Mouse (Mus musculus) left cerebral cortex, postnatal 36 days (tissue): ENCODE measurements around the gene Ttc23. TPM values are rescaled to one million over a fixed set of nuclear protein-coding genes. Genes with fewer than 3 reads are reported as not detected.

Source experiments
- DNase-seq, 2 experiments: peaks; one replicate each; pipeline ENCODE4 v3.0.0; 2021 to 2022; ENCODE audit warnings: low spot score in 2 of 2, mixed read lengths in 1 of 2
- intact Hi-C: fragments of 180-260 bp; cut with DNase I; formaldehyde crosslinking; loops from one replicate; pipeline ENCODE4 v1.15.1; 2025
- total RNA-seq, 2 experiments: library from RNA; stranded (reverse); gene quantifications; 2 replicates each; pipeline ENCODE4 v1.2.3; 2021

Gene Ttc23
- total RNA-seq, 2 experiments from 2014 or later = 5.8 to 7.0 TPM

- DNase-seq = no peak
- intact Hi-C loops = no loop called here
These were observed 42.6 kb downstream of the Ttc23 start for GRCm38 (mm10) chr7:67689793-67690192.

- intact Hi-C loops = no loop called here
- DNase-seq = no peak
These were observed 43.8 kb downstream of the Ttc23 start for GRCm38 (mm10) chr7:67691036-67691435.

GRCm38 (mm10) chr7:67692141-67692540 is 44.9 kb downstream of the Ttc23 start:
- DNase-seq = no peak
- intact Hi-C loops = no loop called here

GRCm38 (mm10) chr7:67692791-67693538 is 45.8 kb downstream of the Ttc23 start:
- intact Hi-C loops = no loop called here
- DNase-seq = no peak

GRCm38 (mm10) chr7:67695906-67696305 is 48.7 kb downstream of the Ttc23 start:
- DNase-seq = no peak

GRCm38 (mm10) chr7:67697892-67698630 is 50.9 kb downstream of the Ttc23 start:
- intact Hi-C loops = no loop called here
- no peak for DNase-seq

More at GRCm38 (mm10) chr7:67695906-67696305, 48.7 kb downstream of the Ttc23 start:
- intact Hi-C loops = no loop called here

- intact Hi-C loops = no loop called here
- DNase-seq = no peak
These were observed 52.1 kb downstream of the Ttc23 start for GRCm38 (mm10) chr7:67699301-67699700.

- intact Hi-C loops = no loop called here
- no peak for DNase-seq
These were observed 53.6 kb downstream of the Ttc23 start for GRCm38 (mm10) chr7:67700846-67701245.

GRCm38 (mm10) chr7:67701252-67701914 is 54.2 kb downstream of the Ttc23 start:
- no peak for DNase-seq
- intact Hi-C loops = no loop called here

- no peak for DNase-seq
- intact Hi-C loops = no loop called here
These were observed 61.0 kb downstream of the Ttc23 start for GRCm38 (mm10) chr7:67708160-67708559.

- intact Hi-C loops = loop anchor here (5.0 kb wide), 1 partner anchor 47 kb away; the partner anchor contains the start of gene Synm
- DNase-seq = no peak
These were observed 63.0 kb downstream of the Ttc23 start for GRCm38 (mm10) chr7:67710216-67710615.

- DNase-seq = peak; percentile 18 to 37
- intact Hi-C loops = loop anchor here (5.0 kb wide), 1 partner anchor 43 kb away; the partner anchor contains the start of gene Synm
These were observed 66.8 kb downstream of the Ttc23 start for GRCm38 (mm10) chr7:67713820-67714510.

GRCm38 (mm10) chr7:67715176-67715575 is 68.0 kb downstream of the Ttc23 start:
- intact Hi-C loops = loop anchor here (5.0 kb wide), 1 partner anchor 43 kb away; no protein-coding TSS in a partner anchor
- DNase-seq = no peak

- DNase-seq = no peak
- intact Hi-C loops = loop anchor here (5.0 kb wide), 1 partner anchor 44 kb away; no protein-coding TSS in a partner anchor
These were observed 69.1 kb downstream of the Ttc23 start for GRCm38 (mm10) chr7:67716213-67716878.

- peak; percentile 24 to 25 for DNase-seq
- intact Hi-C loops = loop anchor here (5.0 kb wide), 1 partner anchor 45 kb away; no protein-coding TSS in a partner anchor
These were observed 69.7 kb downstream of the Ttc23 start for GRCm38 (mm10) chr7:67716925-67717324.

GRCm38 (mm10) chr7:67717520-67717919 is 70.3 kb downstream of the Ttc23 start:
- no peak for DNase-seq
- intact Hi-C loops = loop anchor here (5.0 kb wide), 1 partner anchor 45 kb away; no protein-coding TSS in a partner anchor

- DNase-seq = no peak
- intact Hi-C loops = loop anchor here (5.0 kb wide), 1 partner anchor 47 kb away; no protein-coding TSS in a partner anchor
These were observed 71.6 kb downstream of the Ttc23 start for GRCm38 (mm10) chr7:67718804-67719203.

- intact Hi-C loops = no loop called here
- no peak for DNase-seq
These were observed 75.0 kb downstream of the Ttc23 start for GRCm38 (mm10) chr7:67722163-67722562.

- intact Hi-C loops = no loop called here
- no peak for DNase-seq
These were observed 77.3 kb downstream of the Ttc23 start for GRCm38 (mm10) chr7:67724536-67724935.
